Mouse (Mus musculus) hindbrain, embryonic 16.5 days (tissue): ENCODE measurements around the gene Fbln5. TPM values are rescaled to one million over a fixed set of nuclear protein-coding genes. Genes with fewer than 3 reads are reported as not detected.

Experiments used
- ATAC-seq: fragments of 200-750 bp; cut with Nextera tagmentation; 2 replicates; pipeline ENCODE4 v1.8.0; 2017; ENCODE audit warnings: moderate TSS enrichment, moderate library complexity
- H3K27ac ChIP-seq: fragments of 300-500 bp; sonication (generic); 2 replicates; pipeline ENCODE4 v1.5.1; 2014; ENCODE audit warnings: low read depth, mild to moderate bottlenecking, control low read depth, low read length, moderate library complexity
- H3K27me3 ChIP-seq: fragments of 300-500 bp; sonication (generic); replicated peaks from 2 replicates; pipeline ENCODE4 v1.6.1; 2014; ENCODE audit warnings: low read length; ENCODE audit not compliant: control insufficient read depth, insufficient read depth
- H3K36me3 ChIP-seq: fragments of 300-500 bp; sonication (generic); 2 replicates; pipeline ENCODE4 v1.6.1; 2014; ENCODE audit warnings: mild to moderate bottlenecking, low read length, moderate library complexity, mixed read lengths; ENCODE audit not compliant: control insufficient read depth, insufficient read depth
- H3K4me1 ChIP-seq: fragments of 300-500 bp; sonication (generic); 2 replicates; pipeline ENCODE4 v1.6.1; 2014; ENCODE audit warnings: low read depth, low read length; ENCODE audit not compliant: control insufficient read depth, insufficient read depth
- H3K4me2 ChIP-seq: fragments of 300-500 bp; sonication (generic); 2 replicates; pipeline ENCODE4 v1.6.1; 2014; ENCODE audit warnings: mild to moderate bottlenecking, low read length, control low read depth, moderate library complexity
- H3K4me3 ChIP-seq: fragments of 300-500 bp; sonication (generic); 2 replicates; pipeline ENCODE4 v1.5.1; 2014; ENCODE audit warnings: mild to moderate bottlenecking, low read length, control low read depth, moderate library complexity
- H3K9ac ChIP-seq: fragments of 300-500 bp; sonication (generic); 2 replicates; pipeline ENCODE4 v1.6.1; 2014; ENCODE audit warnings: low read depth, mild to moderate bottlenecking, control low read depth, low read length, moderate library complexity
- H3K9me3 ChIP-seq: fragments of 300-500 bp; sonication (generic); 2 replicates; pipeline ENCODE4 v1.6.1; 2014; ENCODE audit warnings: mild to moderate bottlenecking, low read length, moderate library complexity; ENCODE audit not compliant: control insufficient read depth
- WGBS: fragments of 180-500 bp; shearing (Covaris S2); extraction: QIAGEN DNeasy Blood & Tissue Kit; methylation state at CpG from one replicate; pipeline ENCODE4 v1.1.7; 2014; 5-methylcytosine and 5-hydroxymethylcytosine counted together
- polyA plus RNA-seq: library from polyadenylated mRNA; unstranded; fragments of >200 nt; fragmentation: Nextera tagmentation; extraction: Ambion mirVana; gene quantifications from 2 replicates; pipeline ENCODE4 v1.2.1, GENCODE M21; 2015

Gene Fbln5
- polyA plus RNA-seq, 1 experiment from 2014 or later, result 18.4 TPM

- 79% methylated on average over 6 of the region's 6 CpGs for WGBS
- Histone ChIP-seq H3K27ac (no peak overlapping the region), H3K4me1 (no peaks in the 10 kb centered on the region), H3K27me3 (no peaks in the 10 kb centered on the region), H3K9me3 (no peaks in the 10 kb centered on the region), H3K4me2 (no peak overlapping the region), H3K4me3 (no peak overlapping the region), H3K36me3 (no peaks in the 10 kb centered on the region), H3K9ac (no peak overlapping the region)
- ATAC-seq, result no peak
Measured at GRCm38 (mm10) chr12:101759440-101760045, 59.3 kb downstream of the Fbln5 start.

GRCm38 (mm10) chr12:101758698-101759097 is 60.2 kb downstream of the Fbln5 start:
- no peaks in the 10 kb centered on the region for H3K9me3 ChIP-seq
- H3K36me3 ChIP-seq, result no peaks in the 10 kb centered on the region
- H3K4me3 ChIP-seq, result no peak overlapping the region
- no peak overlapping the region for H3K4me2 ChIP-seq
- no peak for ATAC-seq
- no peaks in the 10 kb centered on the region for H3K4me1 ChIP-seq
- no peak overlapping the region for H3K9ac ChIP-seq
- no peaks in the 10 kb centered on the region for H3K27me3 ChIP-seq
- H3K27ac ChIP-seq, result no peak overlapping the region

- no peak overlapping the region for H3K27ac ChIP-seq
- no peaks in the 10 kb centered on the region for H3K4me1 ChIP-seq
- no peaks in the 10 kb centered on the region for H3K36me3 ChIP-seq
- no peak overlapping the region for H3K9ac ChIP-seq
- no peak for ATAC-seq
- H3K4me2 ChIP-seq, result no peak overlapping the region
- H3K4me3 ChIP-seq, result no peak overlapping the region
- H3K9me3 ChIP-seq, result no peaks in the 10 kb centered on the region
- WGBS, result 54% methylated on average over 2 of the region's 2 CpGs
- no peaks in the 10 kb centered on the region for H3K27me3 ChIP-seq
Measured at GRCm38 (mm10) chr12:101742375-101742774, 76.5 kb downstream of the Fbln5 start.

GRCm38 (mm10) chr12:101740486-101740885 is 78.4 kb downstream of the Fbln5 start:
- WGBS, result 77% methylated on average over 2 of the region's 2 CpGs

GRCm38 (mm10) chr12:101740045-101740444 is 78.8 kb downstream of the Fbln5 start:
- no peaks in the 10 kb centered on the region for H3K4me1 ChIP-seq
- no peaks in the 10 kb centered on the region for H3K27me3 ChIP-seq
- no peaks in the 10 kb centered on the region for H3K36me3 ChIP-seq
- 64% methylated on average over 2 of the region's 2 CpGs for WGBS
- ATAC-seq, result no peak
- H3K4me2 ChIP-seq, result no peak overlapping the region
- no peak overlapping the region for H3K27ac ChIP-seq
- H3K9me3 ChIP-seq, result no peaks in the 10 kb centered on the region
- H3K9ac ChIP-seq, result no peak overlapping the region
- H3K4me3 ChIP-seq, result no peak overlapping the region

More at GRCm38 (mm10) chr12:101740486-101740885, 78.4 kb downstream of the Fbln5 start:
- no peak overlapping the region for H3K9ac ChIP-seq
- H3K4me1 ChIP-seq, result no peaks in the 10 kb centered on the region
- H3K4me3 ChIP-seq, result no peak overlapping the region
- H3K4me2 ChIP-seq, result no peak overlapping the region
- no peaks in the 10 kb centered on the region for H3K36me3 ChIP-seq
- no peaks in the 10 kb centered on the region for H3K9me3 ChIP-seq
- no peak for ATAC-seq
- H3K27ac ChIP-seq, result no peak overlapping the region
- H3K27me3 ChIP-seq, result no peaks in the 10 kb centered on the region

- Histone ChIP-seq H3K9me3 (no peaks in the 10 kb centered on the region), H3K4me2 (peak overlapping the region; percentile 99), H3K27me3 (peaks cover 3% of the 10 kb centered on the region; the same call in 1 of the 2 replicates), H3K36me3 (no peaks in the 10 kb centered on the region), H3K27ac (no peak overlapping the region), H3K9ac (peak overlapping the region; percentile 68; the same call in 1 of the 2 replicates), H3K4me1 (peaks cover 3% of the 10 kb centered on the region; the same call in 1 of the 2 replicates), H3K4me3 (peak overlapping the region; percentile 89)
- 0% methylated on average over 9 of the region's 9 CpGs for WGBS
- ATAC-seq, result peak; percentile 88
Measured at GRCm38 (mm10) chr12:101718755-101719150, 100.1 kb downstream of the Fbln5 start.

GRCm38 (mm10) chr12:101718054-101718754 is 100.7 kb downstream of the Fbln5 start, which contains the start of gene Tc2n:
TSS of gene Tc2n (minus strand) at chr12:101718523.
- peak; percentile 98 for ATAC-seq
- no peak within 1 kb of the TSS for H3K27ac ChIP-seq
- H3K4me3 ChIP-seq, result peak within 1 kb of the TSS; percentile 89
- H3K4me1 ChIP-seq, result peaks cover 3% of the 10 kb centered on the region; the same call in 1 of the 2 replicates
- 1% methylated on average over 53 of the region's 75 CpGs for WGBS
- H3K4me2 ChIP-seq, result peak within 1 kb of the TSS; percentile 99
- H3K36me3 ChIP-seq, result no peaks in the 10 kb centered on the region
- peaks cover 3% of the 10 kb centered on the region; the same call in 1 of the 2 replicates for H3K27me3 ChIP-seq
- no peaks in the 10 kb centered on the region for H3K9me3 ChIP-seq
- peak within 1 kb of the TSS; percentile 68 for H3K9ac ChIP-seq

- 85% methylated on average over 3 of the region's 3 CpGs for WGBS
- ATAC-seq, result no peak
Measured at GRCm38 (mm10) chr12:101699176-101699575, 119.7 kb downstream of the Fbln5 start.

More at GRCm38 (mm10) chr12:101699176-101699575, 119.7 kb downstream of the Fbln5 start:
- H3K9me3 ChIP-seq, result no peaks in the 10 kb centered on the region
- no peak overlapping the region for H3K4me3 ChIP-seq
- no peak overlapping the region for H3K9ac ChIP-seq
- no peaks in the 10 kb centered on the region for H3K4me1 ChIP-seq
- no peak overlapping the region for H3K4me2 ChIP-seq
- no peaks in the 10 kb centered on the region for H3K27me3 ChIP-seq
- no peaks in the 10 kb centered on the region for H3K36me3 ChIP-seq
- no peak overlapping the region for H3K27ac ChIP-seq
